Mouse (Mus musculus) heart, embryonic 11.5 days (tissue): Measurements from ENCODE around the gene Sirt7. TPM values are rescaled to one million over a fixed set of nuclear protein-coding genes. Genes with fewer than 3 reads are reported as not detected.
"Not testable (repeated sequence)": the region's sequence is repeated elsewhere in the genome, so short reads cannot be mapped to it uniquely, and the experiment has no call there.

Source experiments
- ATAC-seq: fragments of 200-750 bp; cut with Nextera tagmentation; replicated peaks from 2 replicates; pipeline ENCODE4 v1.8.0; 2017; ENCODE audit warnings: moderate library complexity; ENCODE audit not compliant: insufficient number of reproducible peaks, low FRiP score, low TSS enrichment
- H3K27ac ChIP-seq: fragments of 300-500 bp; sonication (generic); 2 replicates; pipeline ENCODE4 v1.5.1; 2014; ENCODE audit warnings: mild to moderate bottlenecking, low read depth, low read length
- H3K27me3 ChIP-seq: fragments of 300-500 bp; sonication (generic); 2 replicates; pipeline ENCODE4 v1.6.1; 2014; ENCODE audit warnings: mild to moderate bottlenecking, low read length, mixed read lengths; ENCODE audit not compliant: control insufficient read depth, insufficient read depth
- H3K36me3 ChIP-seq: fragments of 300-500 bp; sonication (generic); 2 replicates; pipeline ENCODE4 v1.6.1; 2014; ENCODE audit warnings: mild to moderate bottlenecking, low read length, moderate library complexity, mixed read lengths; ENCODE audit not compliant: control insufficient read depth, insufficient read depth
- H3K4me1 ChIP-seq: fragments of 300-500 bp; sonication (generic); 2 replicates; pipeline ENCODE4 v1.6.1; 2014; ENCODE audit warnings: low read length; ENCODE audit not compliant: control insufficient read depth, insufficient read depth
- H3K4me2 ChIP-seq: fragments of 300-500 bp; sonication (generic); 2 replicates; pipeline ENCODE4 v1.6.1; 2014; ENCODE audit warnings: mild to moderate bottlenecking, moderate library complexity
- H3K4me3 ChIP-seq: fragments of 300-500 bp; sonication (generic); 2 replicates; pipeline ENCODE4 v1.5.1; 2014; ENCODE audit warnings: low read depth, low read length
- H3K9ac ChIP-seq: fragments of 300-500 bp; sonication (generic); 2 replicates; pipeline ENCODE4 v1.6.1; 2014; ENCODE audit warnings: mild to moderate bottlenecking, low read depth, low read length, moderate library complexity
- H3K9me3 ChIP-seq: fragments of 300-500 bp; sonication (generic); replicated peaks from 2 replicates; pipeline ENCODE4 v1.6.1; 2016; ENCODE audit warnings: low read length; ENCODE audit not compliant: control insufficient read depth
- WGBS: fragments of 180-500 bp; shearing (Covaris S2); extraction: QIAGEN DNeasy Blood & Tissue Kit; methylation state at CpG from one replicate; pipeline ENCODE4 v1.1.7; 2014; ENCODE audit not compliant: insufficient replicate concordance; 5-methylcytosine and 5-hydroxymethylcytosine counted together
- polyA plus RNA-seq: library from polyadenylated mRNA; unstranded; fragments of >200 nt; fragmentation: Nextera tagmentation; extraction: Ambion mirVana; gene quantifications from 2 replicates; pipeline ENCODE4 v1.2.1, GENCODE M21; 2014

Sirt7 gene
- polyA plus RNA-seq, 1 experiment from 2014 or later: 22.5 TPM

DNA sequence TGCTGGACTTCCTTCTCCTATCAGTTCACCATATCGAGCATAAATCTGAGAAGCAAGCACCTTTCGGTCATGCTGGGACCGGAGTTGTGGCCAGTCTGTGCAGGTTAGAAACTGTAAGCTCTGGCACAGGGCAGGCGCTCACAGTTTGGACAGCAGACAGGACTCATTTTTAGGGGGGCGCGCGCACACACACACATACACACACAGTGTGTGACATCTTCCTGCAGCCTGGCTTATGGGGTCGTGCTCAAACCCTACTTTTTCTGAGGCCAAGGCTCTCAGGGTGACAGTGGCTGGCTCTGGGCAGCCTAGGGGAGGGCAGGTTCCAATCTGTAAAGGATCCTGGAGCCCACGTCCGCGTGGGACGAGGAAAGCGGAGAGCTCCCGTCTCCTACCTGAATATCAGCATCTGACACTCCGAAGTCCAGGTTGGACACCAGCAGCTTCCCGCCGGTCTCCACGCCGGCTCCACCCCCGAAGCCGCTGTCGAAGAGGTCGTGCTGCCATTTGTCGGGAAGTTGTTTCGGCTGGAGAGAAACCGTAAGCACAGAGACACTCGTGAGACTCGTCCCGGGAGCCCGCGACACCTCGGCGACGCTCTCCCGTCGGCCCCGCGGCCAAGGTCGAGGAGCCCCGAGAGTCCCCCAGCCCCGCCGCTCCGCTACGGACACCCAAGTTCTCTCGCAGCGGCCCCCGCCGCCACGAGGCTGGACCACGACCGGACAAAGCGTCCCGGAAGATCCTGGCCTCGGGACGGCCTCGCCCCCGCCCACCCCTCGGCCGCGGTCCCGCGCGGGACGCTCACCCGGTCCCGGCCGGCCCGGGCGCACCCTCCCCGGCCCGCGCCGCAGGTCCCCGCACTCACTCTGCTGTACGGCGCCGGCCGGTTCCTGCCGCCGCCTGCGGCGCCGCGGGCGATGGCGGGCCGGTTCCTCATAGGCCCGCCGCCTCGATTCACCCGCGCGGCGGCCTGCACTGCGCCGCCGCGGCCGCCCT, 27.5 kb downstream of the Sirt7 start:
- H3K4me2 ChIP-seq: peak overlapping the region; percentile 99
- peak overlapping the region; percentile 76 for H3K4me3 ChIP-seq
- WGBS: 5% methylated on average over 82 of the region's 99 CpGs
- ATAC-seq: peak; percentile 51
- H3K4me1 ChIP-seq: peaks cover 12% of the 10 kb centered on the region
- H3K27me3 ChIP-seq: no peaks in the 10 kb centered on the region
- H3K9ac ChIP-seq: peak overlapping the region; percentile 98
- H3K36me3 ChIP-seq: peaks cover 31% of the 10 kb centered on the region
- H3K9me3 ChIP-seq: no peaks in the 10 kb centered on the region
- H3K27ac ChIP-seq: peak overlapping the region; percentile 89

GRCm38 (mm10) chr11:120588531-120588930, 36.5 kb downstream of the Sirt7 start:
- Histone ChIP-seq H3K4me1 (no peaks in the 10 kb centered on the region), H3K36me3 (peaks cover 47% of the 10 kb centered on the region), H3K27ac (no peak overlapping the region), H3K9ac (no peak overlapping the region), H3K4me2 (no peak overlapping the region), H3K4me3 (no peak overlapping the region), H3K9me3 (peaks cover 4% of the 10 kb centered on the region; the same call in 1 of the 2 replicates), H3K27me3 (no peaks in the 10 kb centered on the region)
- WGBS: 70% methylated on average over 6 of the region's 6 CpGs
- no peak for ATAC-seq

DNA sequence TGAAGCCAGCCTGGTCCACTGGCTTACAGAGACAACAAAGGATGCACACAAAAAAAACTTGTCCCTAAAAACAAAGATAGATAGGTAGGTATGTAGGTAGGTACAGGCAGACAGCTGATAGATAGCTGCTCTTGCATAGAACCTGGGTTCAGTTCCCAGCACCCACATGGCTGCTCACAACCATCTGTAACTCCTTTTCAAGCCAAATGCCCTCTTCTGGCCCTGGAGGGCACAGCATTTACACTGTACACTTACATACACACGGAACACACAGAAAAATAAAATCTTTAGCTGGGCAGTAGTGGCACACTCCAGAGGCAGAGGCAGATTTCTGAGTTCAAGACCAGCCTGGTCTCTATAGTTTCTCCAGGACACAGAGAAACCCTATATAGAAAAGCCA, 41.1 kb downstream of the Sirt7 start:
- ATAC-seq: no peak
- H3K27me3 ChIP-seq: no peaks in the 10 kb centered on the region
- WGBS: 93% methylated on average over 1 of the region's 1 CpGs
- peaks cover 27% of the 10 kb centered on the region for H3K36me3 ChIP-seq
- H3K9me3 ChIP-seq: peaks cover 4% of the 10 kb centered on the region; the same call in 1 of the 2 replicates
- H3K4me1 ChIP-seq: peaks cover 22% of the 10 kb centered on the region
- H3K9ac ChIP-seq: no peak overlapping the region
- no peak overlapping the region for H3K4me2 ChIP-seq
- no peak overlapping the region for H3K4me3 ChIP-seq
- no peak overlapping the region for H3K27ac ChIP-seq

- H3K4me3 ChIP-seq, H3K27me3 ChIP-seq, H3K27ac ChIP-seq, H3K9me3 ChIP-seq, H3K4me2 ChIP-seq, H3K9ac ChIP-seq, ATAC-seq: not testable (repeated sequence)
- H3K36me3 ChIP-seq: peaks cover 31% of the 10 kb centered on the region
- 87% methylated on average over 2 of the region's 2 CpGs for WGBS
- peaks cover 25% of the 10 kb centered on the region for H3K4me1 ChIP-seq
These were observed 42.1 kb downstream of the Sirt7 start for GRCm38 (mm10) chr11:120582982-120583293.

- peak overlapping the region; percentile 95 for H3K4me3 ChIP-seq
- H3K27me3 ChIP-seq: no peaks in the 10 kb centered on the region
- H3K36me3 ChIP-seq: peaks cover 36% of the 10 kb centered on the region
- peak overlapping the region; percentile 96 for H3K9ac ChIP-seq
- H3K4me1 ChIP-seq: peaks cover 25% of the 10 kb centered on the region
- 72% methylated on average over 8 of the region's 8 CpGs for whole genome bisulfite sequencing
- H3K4me2 ChIP-seq: peak overlapping the region; percentile 96
- no peak for ATAC-seq
- H3K27ac ChIP-seq: peak overlapping the region; percentile 92
- H3K9me3 ChIP-seq: peaks cover 4% of the 10 kb centered on the region; the same call in 1 of the 2 replicates
These were observed 42.6 kb downstream of the Sirt7 start for GRCm38 (mm10) chr11:120582268-120582981.

- Histone ChIP-seq H3K9ac (peak within 1 kb of the TSS; percentile 96), H3K27me3 (no peaks in the 10 kb centered on the region), H3K4me2 (peak within 1 kb of the TSS; percentile 96), H3K4me1 (peaks cover 25% of the 10 kb centered on the region), H3K36me3 (peaks cover 37% of the 10 kb centered on the region), H3K9me3 (peaks cover 4% of the 10 kb centered on the region; the same call in 1 of the 2 replicates), H3K27ac (peak within 1 kb of the TSS; percentile 92), H3K4me3 (peak within 1 kb of the TSS; percentile 95)
- peak; percentile 20; the same call in 1 of the 2 replicates for ATAC-seq
- 6% methylated on average over 47 of the region's 75 CpGs for WGBS
These were observed 43.4 kb downstream of the Sirt7 start, which contains the start of gene Arhgdia for GRCm38 (mm10) chr11:120581490-120582267. Gene Arhgdia, minus strand, starts transcription at chr11:120581624.

GRCm38 (mm10) chr11:120580871-120581331, 44.1 kb downstream of the Sirt7 start:
- peak overlapping the region; percentile 96 for H3K4me2 ChIP-seq
- peak overlapping the region; percentile 96 for H3K9ac ChIP-seq
- peaks cover 35% of the 10 kb centered on the region for H3K36me3 ChIP-seq
- peak; percentile 51 for ATAC-seq
- WGBS: under 1% methylated on average over 29 of the region's 44 CpGs
- H3K27me3 ChIP-seq: no peaks in the 10 kb centered on the region
- H3K27ac ChIP-seq: peak overlapping the region; percentile 92
- H3K4me1 ChIP-seq: peaks cover 25% of the 10 kb centered on the region
- H3K4me3 ChIP-seq: peak overlapping the region; percentile 95
- peaks cover 4% of the 10 kb centered on the region; the same call in 1 of the 2 replicates for H3K9me3 ChIP-seq

DNA sequence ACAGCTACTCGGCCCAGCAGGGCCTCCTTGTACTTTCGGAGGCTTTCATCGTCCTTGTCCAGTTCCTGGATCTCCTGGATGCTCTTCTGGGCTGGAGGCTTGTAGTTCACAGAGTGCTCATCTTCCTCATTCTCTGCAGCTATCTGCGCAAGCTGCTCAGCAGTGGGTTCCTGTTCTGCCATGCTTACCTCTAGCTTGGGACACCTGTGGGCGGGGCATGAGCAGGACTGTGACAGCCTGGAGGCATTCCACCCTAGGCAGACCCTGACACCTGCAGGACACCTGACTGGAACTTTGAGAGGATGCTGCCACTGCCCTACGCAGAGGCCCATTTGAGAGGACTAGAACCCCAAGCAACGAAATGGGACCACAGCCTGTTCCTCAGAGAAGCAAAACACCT, 44.9 kb downstream of the Sirt7 start:
- H3K9me3 ChIP-seq: peaks cover 4% of the 10 kb centered on the region; the same call in 1 of the 2 replicates
- peak overlapping the region; percentile 96 for H3K9ac ChIP-seq
- WGBS: 62% methylated on average over 7 of the region's 7 CpGs
- peak overlapping the region; percentile 92 for H3K27ac ChIP-seq
- peaks cover 25% of the 10 kb centered on the region for H3K4me1 ChIP-seq
- H3K4me2 ChIP-seq: peak overlapping the region; percentile 96
- H3K36me3 ChIP-seq: peaks cover 32% of the 10 kb centered on the region
- no peaks in the 10 kb centered on the region for H3K27me3 ChIP-seq
- peak overlapping the region; percentile 95 for H3K4me3 ChIP-seq
- ATAC-seq: no peak
